Mouse (Mus musculus): ENCODE data around the gene Sp7. TPM values are rescaled to one million over a fixed set of nuclear protein-coding genes. Genes with fewer than 3 reads are reported as not detected.

Gene Sp7
- polyA plus RNA-seq, 1 experiment from 2014 or later: 0.40 TPM

GRCm38 (mm10) chr15:102398629-102399028, 31.6 kb upstream of the Sp7 start:
- WGBS: 32% methylated on average over 5 of the region's 5 CpGs
- peak overlapping the region; percentile 63 for H3K4me2 ChIP-seq (replicated peaks; ENCODE audit: low read depth)
- no peak for DNase-seq (ENCODE audit: low spot score)
- H3K36me3 ChIP-seq (ENCODE audit: control insufficient read depth, insufficient read depth, low read length): no peaks in the 10 kb centered on the region
- H3K4me3 ChIP-seq (ENCODE audit: low read depth, low read length): no peak overlapping the region
- H3K9ac ChIP-seq (ENCODE audit: low read length): no peak overlapping the region
- H3K4me1 ChIP-seq (replicated peaks; ENCODE audit: control insufficient read depth, insufficient read depth): no peaks in the 10 kb centered on the region
- no peaks in the 10 kb centered on the region for H3K27me3 ChIP-seq (ENCODE audit: control insufficient read depth, insufficient read depth, low read length)
- TF ChIP-seq EP300 (optimal IDR thresholded peaks at IDR 0.05) (no peak), CTCF (IDR thresholded peaks at IDR 0.05; ENCODE audit: low read depth) (no peak)
- H3K9me3 ChIP-seq (ENCODE audit: control insufficient read depth, low read length): no peaks in the 10 kb centered on the region
- H3K27ac ChIP-seq (replicated peaks): peak overlapping the region; percentile 94
- no peak for ATAC-seq (ENCODE audit: low FRiP score, low TSS enrichment)

- peak; percentile 78 for ATAC-seq (ENCODE audit: low FRiP score, low TSS enrichment)
- Histone ChIP-seq H3K27me3 (ENCODE audit: control insufficient read depth, insufficient read depth, low read length) (no peaks in the 10 kb centered on the region), H3K36me3 (ENCODE audit: control insufficient read depth, insufficient read depth, low read length) (no peaks in the 10 kb centered on the region), H3K27ac (replicated peaks) (peak overlapping the region; percentile 81), H3K9ac (ENCODE audit: low read length) (no peak overlapping the region), H3K4me2 (replicated peaks; ENCODE audit: low read depth) (no peak overlapping the region), H3K4me1 (replicated peaks; ENCODE audit: control insufficient read depth, insufficient read depth) (no peaks in the 10 kb centered on the region), H3K9me3 (ENCODE audit: control insufficient read depth, low read length) (no peaks in the 10 kb centered on the region), H3K4me3 (ENCODE audit: low read depth, low read length) (no peak overlapping the region)
- WGBS: 11% methylated on average over 3 of the region's 3 CpGs
- no peak for TF ChIP-seq CTCF (IDR thresholded peaks at IDR 0.05; ENCODE audit: low read depth)
- TF ChIP-seq EP300 (optimal IDR thresholded peaks at IDR 0.05): no peak
- peak; percentile 69 for DNase-seq (ENCODE audit: low spot score)
Observed at GRCm38 (mm10) chr15:102395061-102395460, 28.1 kb upstream of the Sp7 start.

- ATAC-seq (ENCODE audit: low FRiP score, low TSS enrichment): peak; percentile 57
- H3K27ac ChIP-seq (replicated peaks): peak overlapping the region; percentile 81
- no peak overlapping the region for H3K9ac ChIP-seq (ENCODE audit: low read length)
- no peak for TF ChIP-seq CTCF (IDR thresholded peaks at IDR 0.05; ENCODE audit: low read depth)
- TF ChIP-seq EP300 (optimal IDR thresholded peaks at IDR 0.05): no peak
- no peaks in the 10 kb centered on the region for H3K36me3 ChIP-seq (ENCODE audit: control insufficient read depth, insufficient read depth, low read length)
- no peaks in the 10 kb centered on the region for H3K27me3 ChIP-seq (ENCODE audit: control insufficient read depth, insufficient read depth, low read length)
- H3K4me1 ChIP-seq (replicated peaks; ENCODE audit: control insufficient read depth, insufficient read depth): no peaks in the 10 kb centered on the region
- H3K9me3 ChIP-seq (ENCODE audit: control insufficient read depth, low read length): no peaks in the 10 kb centered on the region
- DNase-seq (ENCODE audit: low spot score): no peak
- H3K4me3 ChIP-seq (ENCODE audit: low read depth, low read length): no peak overlapping the region
- no peak overlapping the region for H3K4me2 ChIP-seq (replicated peaks; ENCODE audit: low read depth)
Observed at GRCm38 (mm10) chr15:102393584-102394014, 26.6 kb upstream of the Sp7 start.

GRCm38 (mm10) chr15:102392520-102392919, 25.5 kb upstream of the Sp7 start:
- no peak for TF ChIP-seq CTCF (IDR thresholded peaks at IDR 0.05; ENCODE audit: low read depth)
- TF ChIP-seq EP300 (optimal IDR thresholded peaks at IDR 0.05): no peak
- Histone ChIP-seq H3K27me3 (ENCODE audit: control insufficient read depth, insufficient read depth, low read length) (no peaks in the 10 kb centered on the region), H3K27ac (replicated peaks) (peak overlapping the region; percentile 74), H3K36me3 (ENCODE audit: control insufficient read depth, insufficient read depth, low read length) (no peaks in the 10 kb centered on the region), H3K9ac (ENCODE audit: low read length) (no peak overlapping the region), H3K4me1 (replicated peaks; ENCODE audit: control insufficient read depth, insufficient read depth) (no peaks in the 10 kb centered on the region), H3K4me3 (ENCODE audit: low read depth, low read length) (no peak overlapping the region), H3K9me3 (ENCODE audit: control insufficient read depth, low read length) (no peaks in the 10 kb centered on the region), H3K4me2 (replicated peaks; ENCODE audit: low read depth) (no peak overlapping the region)
- 26% methylated on average over 2 of the region's 2 CpGs for WGBS
- DNase-seq (ENCODE audit: low spot score): no peak
- no peak for ATAC-seq (ENCODE audit: low FRiP score, low TSS enrichment)

- Histone ChIP-seq H3K4me1 (replicated peaks; ENCODE audit: control insufficient read depth, insufficient read depth) (no peaks in the 10 kb centered on the region), H3K27ac (replicated peaks) (no peak overlapping the region), H3K9ac (ENCODE audit: low read length) (no peak overlapping the region), H3K4me3 (ENCODE audit: low read depth, low read length) (no peak overlapping the region), H3K4me2 (replicated peaks; ENCODE audit: low read depth) (no peak overlapping the region), H3K27me3 (ENCODE audit: control insufficient read depth, insufficient read depth, low read length) (no peaks in the 10 kb centered on the region), H3K9me3 (ENCODE audit: control insufficient read depth, low read length) (no peaks in the 10 kb centered on the region), H3K36me3 (ENCODE audit: control insufficient read depth, insufficient read depth, low read length) (no peaks in the 10 kb centered on the region)
- DNase-seq (ENCODE audit: low spot score) (no peak), ATAC-seq (ENCODE audit: low FRiP score, low TSS enrichment) (no peak)
- WGBS: 71% methylated on average over 3 of the region's 3 CpGs
- no peak for TF ChIP-seq CTCF (IDR thresholded peaks at IDR 0.05; ENCODE audit: low read depth)
- no peak for TF ChIP-seq EP300 (optimal IDR thresholded peaks at IDR 0.05)
Observed at GRCm38 (mm10) chr15:102388942-102389341, 22.0 kb upstream of the Sp7 start.

- TF ChIP-seq EP300 (optimal IDR thresholded peaks at IDR 0.05): no peak
- no peak for TF ChIP-seq CTCF (IDR thresholded peaks at IDR 0.05; ENCODE audit: low read depth)
- H3K27me3 ChIP-seq (ENCODE audit: control insufficient read depth, insufficient read depth, low read length): no peaks in the 10 kb centered on the region
- H3K27ac ChIP-seq (replicated peaks): no peak overlapping the region
- H3K4me1 ChIP-seq (replicated peaks; ENCODE audit: control insufficient read depth, insufficient read depth): no peaks in the 10 kb centered on the region
- H3K4me3 ChIP-seq (ENCODE audit: low read depth, low read length): no peak overlapping the region
- 40% methylated on average over 9 of the region's 9 CpGs for WGBS
- ATAC-seq (ENCODE audit: low FRiP score, low TSS enrichment) (no peak), DNase-seq (ENCODE audit: low spot score) (peak; percentile 49)
- H3K36me3 ChIP-seq (ENCODE audit: control insufficient read depth, insufficient read depth, low read length): no peaks in the 10 kb centered on the region
- H3K4me2 ChIP-seq (replicated peaks; ENCODE audit: low read depth): no peak overlapping the region
- no peaks in the 10 kb centered on the region for H3K9me3 ChIP-seq (ENCODE audit: control insufficient read depth, low read length)
- no peak overlapping the region for H3K9ac ChIP-seq (ENCODE audit: low read length)
Observed at GRCm38 (mm10) chr15:102386640-102387039, 19.7 kb upstream of the Sp7 start.
